Mouse (Mus musculus): ENCODE data around the gene Arfgap1. TPM values are rescaled to one million over a fixed set of nuclear protein-coding genes. Genes with fewer than 3 reads are reported as not detected.

The Arfgap1 gene
- polyA plus RNA-seq, 1 experiment from 2014 or later, result 77.0 TPM

DNA sequence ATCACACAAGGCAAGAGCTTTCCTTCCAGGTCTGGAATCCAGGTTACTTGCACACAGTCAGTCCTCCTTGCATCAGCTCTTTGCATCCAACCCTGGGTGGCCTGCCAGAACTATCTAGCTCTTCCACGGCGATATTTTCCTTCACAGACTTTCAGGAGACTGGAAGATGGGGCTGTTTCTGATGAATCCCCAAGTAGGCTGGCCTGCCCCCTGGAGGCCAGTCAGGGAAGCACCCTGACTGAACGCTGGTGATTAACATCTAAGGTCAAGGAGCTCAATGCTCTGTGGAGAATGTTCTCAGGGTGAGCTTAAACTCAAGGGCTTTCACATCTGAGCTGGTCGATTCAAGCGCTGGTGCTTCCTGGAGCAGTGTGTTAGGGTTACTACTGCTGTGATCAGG is 3.1 kb upstream of the Arfgap1 start:
- H3K9me3 ChIP-seq (ENCODE audit: control insufficient read depth, low read length), result no peaks in the 10 kb centered on the region
- H3K4me3 ChIP-seq (ENCODE audit: low read depth, low read length), result no peak overlapping the region
- H3K4me2 ChIP-seq (ENCODE audit: low read length), result no peak overlapping the region
- H3K27me3 ChIP-seq (replicated peaks; ENCODE audit: control insufficient read depth, insufficient read depth, low read length), result no peaks in the 10 kb centered on the region
- peak; percentile 86 for DNase-seq (ENCODE audit: low spot score)
- WGBS, result 5% methylated on average over 5 of the region's 5 CpGs
- H3K27ac ChIP-seq (ENCODE audit: low read depth), result no peak overlapping the region
- no peaks in the 10 kb centered on the region for H3K36me3 ChIP-seq (ENCODE audit: control insufficient read depth, insufficient read depth, low read length)
- ATAC-seq (replicated peaks; ENCODE audit: low FRiP score, low TSS enrichment, low read depth), result no peak
- H3K4me1 ChIP-seq (replicated peaks; ENCODE audit: control insufficient read depth, insufficient read depth, low read length), result peaks cover 13% of the 10 kb centered on the region
- no peak overlapping the region for H3K9ac ChIP-seq (ENCODE audit: low read length)

DNA sequence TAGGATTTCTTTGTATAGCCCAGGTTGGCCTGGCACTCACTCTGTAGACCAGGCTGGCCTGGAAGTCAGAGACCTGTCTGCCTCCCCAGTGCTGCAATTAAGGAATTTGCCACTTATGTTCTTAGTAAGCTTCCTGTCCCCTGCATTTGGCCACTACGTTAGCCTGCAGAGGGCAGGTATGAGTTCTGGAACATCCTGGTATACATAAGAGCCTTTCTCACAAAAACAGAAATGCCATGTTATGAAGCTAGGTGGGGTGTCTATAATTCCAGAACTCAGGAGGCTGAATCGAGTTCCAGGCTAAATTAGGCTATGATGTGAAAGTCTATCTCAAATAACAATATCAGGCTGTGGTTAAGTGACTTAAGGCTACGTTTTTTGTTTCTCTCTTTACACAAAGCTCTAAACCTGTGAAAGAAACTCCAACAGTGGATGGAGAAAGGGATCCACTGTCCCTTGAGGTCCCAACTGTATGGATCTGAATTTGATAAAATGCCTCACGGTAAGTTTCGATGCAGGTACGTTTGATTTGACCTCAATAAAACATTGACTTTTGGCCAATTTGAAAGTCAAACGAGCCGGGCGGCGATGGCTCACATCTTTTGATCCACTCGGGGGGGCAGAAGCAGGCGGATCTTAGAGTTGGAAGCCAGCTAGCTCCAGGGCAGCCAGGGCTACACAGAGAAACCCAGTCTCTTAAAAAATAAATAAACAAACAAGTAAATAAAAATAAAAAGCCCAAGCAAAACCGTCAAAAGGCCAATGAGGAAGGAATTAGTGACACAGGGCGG is 738 bp upstream of the Arfgap1 start:
- Histone ChIP-seq H3K27me3 (replicated peaks; ENCODE audit: control insufficient read depth, insufficient read depth, low read length) (no peaks in the 10 kb centered on the region), H3K4me2 (ENCODE audit: low read length) (peak overlapping the region; percentile 79), H3K4me3 (ENCODE audit: low read depth, low read length) (peak overlapping the region; percentile 84), H3K9me3 (ENCODE audit: control insufficient read depth, low read length) (no peaks in the 10 kb centered on the region), H3K9ac (ENCODE audit: low read length) (peak overlapping the region; percentile 90), H3K4me1 (replicated peaks; ENCODE audit: control insufficient read depth, insufficient read depth, low read length) (peaks cover 15% of the 10 kb centered on the region), H3K27ac (ENCODE audit: low read depth) (peak overlapping the region; percentile 82), H3K36me3 (ENCODE audit: control insufficient read depth, insufficient read depth, low read length) (peaks cover 17% of the 10 kb centered on the region)
- ATAC-seq (replicated peaks; ENCODE audit: low FRiP score, low TSS enrichment, low read depth), result no peak
- no peak for DNase-seq (ENCODE audit: low spot score)
- WGBS, result 11% methylated on average over 14 of the region's 14 CpGs

DNA sequence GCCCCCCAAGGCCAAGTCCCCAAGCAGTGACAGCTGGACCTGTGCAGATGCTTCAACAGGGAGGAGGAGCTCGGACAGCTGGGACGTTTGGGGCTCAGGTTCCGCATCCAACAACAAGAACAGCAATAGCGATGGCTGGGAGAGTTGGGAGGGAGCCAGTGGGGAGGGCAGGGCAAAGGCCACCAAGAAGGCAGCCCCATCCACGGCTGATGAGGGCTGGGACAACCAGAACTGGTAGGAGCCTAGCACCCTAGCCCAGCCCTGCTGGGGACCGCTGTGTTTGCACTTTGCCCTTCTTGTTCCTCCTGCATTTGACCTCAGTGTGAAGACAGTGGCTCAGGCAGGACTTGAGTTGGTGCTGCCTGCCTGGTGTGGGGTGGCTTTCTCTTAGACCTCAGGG is 14.1 kb downstream of the Arfgap1 start:
- DNase-seq (ENCODE audit: low spot score) (no peak), ATAC-seq (replicated peaks; ENCODE audit: low FRiP score, low TSS enrichment, low read depth) (no peak)
- H3K36me3 ChIP-seq (ENCODE audit: control insufficient read depth, insufficient read depth, low read length), result peaks cover 66% of the 10 kb centered on the region

DNA sequence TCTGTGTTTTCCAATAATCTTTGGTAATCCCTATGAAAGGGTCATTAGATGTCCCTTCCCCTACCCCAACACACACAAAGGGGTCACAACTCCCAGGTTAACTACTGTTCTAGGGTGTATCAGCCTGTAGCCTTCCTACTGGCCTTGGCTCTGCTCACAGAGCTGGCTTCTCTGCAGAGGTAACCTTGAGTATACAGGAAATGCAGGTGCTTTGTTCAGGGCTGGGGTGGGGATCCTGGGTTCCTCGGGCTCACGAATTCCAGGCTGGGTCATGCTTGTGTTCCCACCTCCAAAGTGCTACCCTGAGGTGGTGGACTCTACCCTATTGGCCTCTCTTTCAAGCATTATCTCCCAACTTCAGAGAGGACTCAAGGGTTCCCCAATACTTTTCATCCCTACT is 18.6 kb downstream of the Arfgap1 start:
- Histone ChIP-seq H3K4me2 (ENCODE audit: low read length) (no peak overlapping the region), H3K27ac (ENCODE audit: low read depth) (no peak overlapping the region), H3K4me3 (ENCODE audit: low read depth, low read length) (no peak overlapping the region), H3K27me3 (replicated peaks; ENCODE audit: control insufficient read depth, insufficient read depth, low read length) (no peaks in the 10 kb centered on the region), H3K4me1 (replicated peaks; ENCODE audit: control insufficient read depth, insufficient read depth, low read length) (no peaks in the 10 kb centered on the region), H3K36me3 (ENCODE audit: control insufficient read depth, insufficient read depth, low read length) (peaks cover 22% of the 10 kb centered on the region), H3K9me3 (ENCODE audit: control insufficient read depth, low read length) (no peaks in the 10 kb centered on the region), H3K9ac (ENCODE audit: low read length) (no peak overlapping the region)
- 83% methylated on average over 2 of the region's 2 CpGs for WGBS
- no peak for ATAC-seq (replicated peaks; ENCODE audit: low FRiP score, low TSS enrichment, low read depth)
- no peak for DNase-seq (ENCODE audit: low spot score)

More for the DNA sequence above, 14.1 kb downstream of the Arfgap1 start:
- no peaks in the 10 kb centered on the region for H3K4me1 ChIP-seq (replicated peaks; ENCODE audit: control insufficient read depth, insufficient read depth, low read length)
- no peak overlapping the region for H3K4me2 ChIP-seq (ENCODE audit: low read length)
- H3K27ac ChIP-seq (ENCODE audit: low read depth), result no peak overlapping the region
- H3K4me3 ChIP-seq (ENCODE audit: low read depth, low read length), result no peak overlapping the region
- H3K9me3 ChIP-seq (ENCODE audit: control insufficient read depth, low read length), result no peaks in the 10 kb centered on the region
- no peaks in the 10 kb centered on the region for H3K27me3 ChIP-seq (replicated peaks; ENCODE audit: control insufficient read depth, insufficient read depth, low read length)
- no peak overlapping the region for H3K9ac ChIP-seq (ENCODE audit: low read length)
- WGBS, result 76% methylated on average over 6 of the region's 6 CpGs

DNA sequence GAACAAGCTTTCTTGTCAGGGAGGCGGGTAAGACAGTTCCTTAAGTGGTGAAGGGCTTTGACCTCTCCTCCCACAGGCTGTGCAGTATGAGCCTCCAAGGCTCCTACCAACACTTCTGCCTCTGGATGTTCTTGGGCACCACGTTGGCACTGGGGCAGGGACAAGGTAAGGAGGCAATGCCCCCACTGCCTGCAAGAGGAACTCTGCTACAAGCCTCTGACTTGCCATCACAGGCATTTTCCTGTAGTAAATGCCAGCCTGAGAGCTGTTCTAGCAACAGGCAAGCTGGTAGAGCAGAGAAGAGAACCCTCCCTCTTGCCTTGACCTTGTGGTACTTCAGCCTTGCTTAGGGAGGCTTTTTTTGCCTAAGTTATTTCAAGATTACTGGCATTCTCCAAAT is 19.4 kb downstream of the Arfgap1 start, which contains the start of gene Col20a1:
TSS of gene Col20a1 (plus strand) at position 87 of the 400 bp plus-strand sequence.
- H3K9me3 ChIP-seq (ENCODE audit: control insufficient read depth, low read length), result no peaks in the 10 kb centered on the region
- H3K9ac ChIP-seq (ENCODE audit: low read length), result no peak within 1 kb of the TSS
- no peak for DNase-seq (ENCODE audit: low spot score)
- H3K4me1 ChIP-seq (replicated peaks; ENCODE audit: control insufficient read depth, insufficient read depth, low read length), result no peaks in the 10 kb centered on the region
- WGBS, result 62% methylated on average over 2 of the region's 2 CpGs
- peaks cover 14% of the 10 kb centered on the region for H3K36me3 ChIP-seq (ENCODE audit: control insufficient read depth, insufficient read depth, low read length)
- no peak within 1 kb of the TSS for H3K4me3 ChIP-seq (ENCODE audit: low read depth, low read length)
- no peaks in the 10 kb centered on the region for H3K27me3 ChIP-seq (replicated peaks; ENCODE audit: control insufficient read depth, insufficient read depth, low read length)
- no peak for ATAC-seq (replicated peaks; ENCODE audit: low FRiP score, low TSS enrichment, low read depth)
- no peak within 1 kb of the TSS for H3K27ac ChIP-seq (ENCODE audit: low read depth)
- H3K4me2 ChIP-seq (ENCODE audit: low read length), result no peak within 1 kb of the TSS

DNA sequence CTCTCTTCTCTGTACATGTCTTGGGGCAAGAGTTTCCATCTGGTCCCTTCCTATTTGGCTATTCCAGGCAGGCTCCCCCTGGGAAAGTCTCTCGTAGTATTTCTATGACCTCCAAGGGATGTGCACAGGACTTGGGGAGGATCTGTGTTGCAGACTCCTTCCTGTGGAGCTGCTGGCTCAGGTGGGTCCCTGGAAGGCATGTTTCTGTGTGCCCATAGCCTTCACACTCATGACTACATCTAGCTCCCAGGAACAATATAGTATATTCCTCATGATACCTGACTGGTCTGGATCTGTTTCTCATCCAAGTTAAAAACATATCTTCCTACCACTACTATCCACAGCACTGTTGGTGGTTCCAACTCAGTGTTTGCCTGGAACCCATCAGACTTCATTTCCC is 20.0 kb downstream of the Arfgap1 start:
- DNase-seq (ENCODE audit: low spot score), result no peak
- no peak for ATAC-seq (replicated peaks; ENCODE audit: low FRiP score, low TSS enrichment, low read depth)
- 71% methylated on average over 1 of the region's 1 CpGs for WGBS

DNA sequence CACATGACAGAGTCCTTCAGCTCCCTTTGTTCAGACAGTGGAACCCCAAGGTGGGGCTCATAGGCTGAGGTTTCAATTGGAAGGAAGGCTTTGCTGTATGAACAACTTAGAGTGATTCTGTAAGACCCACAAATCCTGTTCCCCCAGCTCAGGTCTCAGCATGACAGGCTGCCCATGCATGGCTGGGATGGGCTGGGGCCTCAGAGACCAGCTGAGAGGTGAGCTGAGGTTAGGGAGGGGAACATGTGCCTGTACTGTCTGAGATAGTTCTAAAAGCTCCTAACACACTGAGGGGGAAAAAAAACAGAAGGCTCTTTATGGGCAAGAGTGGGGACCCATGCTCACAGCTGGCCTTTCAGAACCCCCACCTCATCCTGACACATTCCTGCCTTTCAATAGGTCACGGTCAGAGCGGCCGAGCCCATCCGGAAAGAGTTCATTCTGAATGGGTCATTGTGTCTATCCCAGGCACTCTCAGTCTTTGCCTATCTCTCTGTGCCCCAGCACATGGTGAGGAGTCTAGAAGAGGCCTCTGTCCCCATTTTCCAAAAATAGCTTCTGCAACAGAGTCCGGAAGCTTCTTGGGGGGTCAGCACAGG is 20.5 kb downstream of the Arfgap1 start:
- no peak overlapping the region for H3K27ac ChIP-seq (ENCODE audit: low read depth)
- no peaks in the 10 kb centered on the region for H3K9me3 ChIP-seq (ENCODE audit: control insufficient read depth, low read length)
- no peaks in the 10 kb centered on the region for H3K4me1 ChIP-seq (replicated peaks; ENCODE audit: control insufficient read depth, insufficient read depth, low read length)
- no peak overlapping the region for H3K4me3 ChIP-seq (ENCODE audit: low read depth, low read length)
- no peaks in the 10 kb centered on the region for H3K27me3 ChIP-seq (replicated peaks; ENCODE audit: control insufficient read depth, insufficient read depth, low read length)
- peak; percentile 20; the same call in 1 of the 2 replicates for ATAC-seq (replicated peaks; ENCODE audit: low FRiP score, low TSS enrichment, low read depth)
- no peak for DNase-seq (ENCODE audit: low spot score)
- H3K9ac ChIP-seq (ENCODE audit: low read length), result no peak overlapping the region
- H3K36me3 ChIP-seq (ENCODE audit: control insufficient read depth, insufficient read depth, low read length), result peaks cover 3% of the 10 kb centered on the region; the same call in 1 of the 2 replicates
- no peak overlapping the region for H3K4me2 ChIP-seq (ENCODE audit: low read length)
- WGBS, result 74% methylated on average over 5 of the region's 5 CpGs

More for the DNA sequence above, 20.0 kb downstream of the Arfgap1 start:
- H3K9ac ChIP-seq (ENCODE audit: low read length), result no peak overlapping the region
- H3K9me3 ChIP-seq (ENCODE audit: control insufficient read depth, low read length), result no peaks in the 10 kb centered on the region
- H3K4me2 ChIP-seq (ENCODE audit: low read length), result no peak overlapping the region
- H3K4me1 ChIP-seq (replicated peaks; ENCODE audit: control insufficient read depth, insufficient read depth, low read length), result no peaks in the 10 kb centered on the region
- no peak overlapping the region for H3K27ac ChIP-seq (ENCODE audit: low read depth)
- H3K36me3 ChIP-seq (ENCODE audit: control insufficient read depth, insufficient read depth, low read length), result peaks cover 8% of the 10 kb centered on the region
- H3K4me3 ChIP-seq (ENCODE audit: low read depth, low read length), result no peak overlapping the region
- no peaks in the 10 kb centered on the region for H3K27me3 ChIP-seq (replicated peaks; ENCODE audit: control insufficient read depth, insufficient read depth, low read length)

DNA sequence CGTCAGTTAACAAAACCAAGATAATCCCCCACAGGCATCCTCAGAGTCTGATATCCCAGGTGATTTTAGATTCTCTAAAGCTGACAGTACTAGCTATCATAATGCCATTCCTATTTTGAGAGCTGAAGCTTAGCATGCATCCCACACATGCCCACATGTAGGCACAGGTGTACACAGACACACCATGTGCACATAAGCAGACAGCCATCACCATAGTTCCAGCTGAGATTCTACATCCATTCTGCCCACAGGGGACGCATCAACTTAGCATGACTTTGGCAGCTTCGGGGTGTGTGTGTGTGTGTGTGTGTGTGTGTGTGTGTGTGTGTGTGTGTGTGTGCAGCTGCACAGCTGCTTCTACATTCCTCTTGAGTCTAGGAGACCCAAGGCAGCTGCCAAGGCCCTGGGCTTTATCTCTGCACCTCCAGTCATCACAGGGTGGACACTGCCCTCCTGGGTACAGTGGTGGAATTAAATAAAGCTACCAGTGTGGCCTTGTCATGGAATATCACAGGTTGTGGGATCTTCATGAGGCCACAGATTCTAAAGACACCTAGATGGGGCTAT is 21.4 kb downstream of the Arfgap1 start:
- 71% methylated on average over 3 of the region's 3 CpGs for WGBS
- Histone ChIP-seq H3K27ac (ENCODE audit: low read depth) (no peak overlapping the region), H3K27me3 (replicated peaks; ENCODE audit: control insufficient read depth, insufficient read depth, low read length) (no peaks in the 10 kb centered on the region), H3K36me3 (ENCODE audit: control insufficient read depth, insufficient read depth, low read length) (no peaks in the 10 kb centered on the region), H3K9me3 (ENCODE audit: control insufficient read depth, low read length) (no peaks in the 10 kb centered on the region), H3K4me3 (ENCODE audit: low read depth, low read length) (no peak overlapping the region), H3K4me2 (ENCODE audit: low read length) (no peak overlapping the region), H3K4me1 (replicated peaks; ENCODE audit: control insufficient read depth, insufficient read depth, low read length) (no peaks in the 10 kb centered on the region), H3K9ac (ENCODE audit: low read length) (no peak overlapping the region)
- no peak for DNase-seq (ENCODE audit: low spot score)
- ATAC-seq (replicated peaks; ENCODE audit: low FRiP score, low TSS enrichment, low read depth), result no peak

All from intestine, embryonic 14.5 days (tissue).